8 mouse cellular contexts compared by ENCODE assay signal in the genomic region with DNA sequence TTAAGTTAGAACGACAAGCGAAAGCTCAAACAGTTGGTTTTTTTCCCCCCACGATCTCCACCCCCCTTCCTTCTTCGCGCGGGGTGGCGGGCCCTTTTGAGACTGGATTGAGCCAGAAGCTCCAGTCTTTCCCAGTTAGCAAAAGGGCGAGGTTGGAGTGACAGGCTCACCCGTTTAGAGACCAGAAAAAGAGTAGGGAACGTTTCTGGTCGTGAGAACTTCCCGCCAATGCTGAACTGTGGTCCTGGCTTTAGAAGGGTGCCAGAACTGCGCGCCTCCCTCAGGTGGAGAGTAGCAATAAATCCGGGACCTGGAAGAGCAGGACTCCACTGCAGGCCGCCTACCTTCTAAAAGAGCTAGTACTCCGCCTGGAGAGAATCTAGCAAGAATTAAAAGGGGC. TPM values are rescaled to one million over a fixed set of nuclear protein-coding genes. Genes with fewer than 3 reads are reported as not detected.
A peak's percentile ranks its signal among the peaks of the same experiment; 100 is the strongest.
DNase-seq lines count a peak whose midpoint lies in the region; ATAC-seq lines count a peak whose summit lies in the region.

No protein-coding gene starts in this region.

- H3K36me3 ChIP-seq in forebrain, embryonic 15.5 days = no peaks in the 10 kb centered on the region
- H3K36me3 ChIP-seq in megakaryocyte, embryonic 14.5 days (replicated peaks; ENCODE audit: low read length) = no peaks in the 10 kb centered on the region
- no peaks in the 10 kb centered on the region for H3K36me3 ChIP-seq in splenic B cell, adult 2 months (ENCODE audit: control insufficient read depth, insufficient read depth, low read length, poor library complexity, severe bottlenecking)

- H3K4me1 ChIP-seq in forebrain, embryonic 15.5 days = no peaks in the 10 kb centered on the region
- H3K4me1 ChIP-seq in megakaryocyte, embryonic 14.5 days = no peaks in the 10 kb centered on the region

- peak; percentile 24 for DNase-seq in gastrocnemius, adult 18-20 months (ENCODE audit: low spot score)
- no peak for DNase-seq in gastrocnemius, postnatal 4 days (ENCODE audit: low spot score in 2 of 2)
- peak; percentile 60 to 65 for DNase-seq in cerebellum, adult 18-20 months
- DNase-seq in induced T-regulatory cell, adult 2 months (ENCODE audit: low read depth) = peak; percentile 73
- DNase-seq in left cerebral cortex, postnatal 14 days (ENCODE audit: low spot score in 2 of 2) = peak; percentile 12 to 14
- peak; percentile 49 for DNase-seq in splenic B cell, adult 2 months (ENCODE audit: low read depth, low spot score)

- 18% methylated on average over 17 of the region's 17 CpGs for WGBS in forebrain, embryonic 15.5 days

- H3K9me3 ChIP-seq in forebrain, embryonic 15.5 days = no peaks in the 10 kb centered on the region
- no peaks in the 10 kb centered on the region for H3K9me3 ChIP-seq in megakaryocyte, embryonic 14.5 days

- H3K9ac ChIP-seq in forebrain, embryonic 15.5 days (replicated peaks) = 0 out of 2 replicates have a peak overlapping the region, but pooled peaks have one; percentile 32

- intact Hi-C loops in left cerebral cortex, postnatal 14 days (cut with DNase I) = loop anchor here (5.0 kb wide), 1 partner anchor 181 kb away; a partner anchor contains a TSS

- ATAC-seq in forebrain, embryonic 15.5 days (replicated peaks) = peak; percentile 77

- H3K27me3 ChIP-seq in forebrain, embryonic 15.5 days = no peaks in the 10 kb centered on the region
- no peaks in the 10 kb centered on the region for H3K27me3 ChIP-seq in megakaryocyte, embryonic 14.5 days (replicated peaks)
- H3K27me3 ChIP-seq in splenic B cell, adult 2 months (ENCODE audit: control insufficient read depth, insufficient read depth, low read length, poor library complexity, severe bottlenecking) = no peaks in the 10 kb centered on the region

- H3K4me3 ChIP-seq in forebrain, embryonic 15.5 days = peak overlapping the region; percentile 52
- H3K4me3 ChIP-seq in megakaryocyte, embryonic 14.5 days (replicated peaks) = peak overlapping the region; percentile 92

- peak overlapping the region; percentile 57; the same call in 1 of the 2 replicates for H3K27ac ChIP-seq in forebrain, embryonic 15.5 days (replicated peaks)

- peak overlapping the region; percentile 52 for H3K4me2 ChIP-seq in forebrain, embryonic 15.5 days (replicated peaks)

RNA-seq across cellular contexts. Expression of a gene that starts 0.5 kb away (rescaled TPM):
- 1 to 10 TPM; 5.9 to 8.4 TPM for total RNA-seq in gastrocnemius, adult 18-20 months (2021)
- 1 to 10 TPM; 5.5 TPM for total RNA-seq in gastrocnemius, postnatal 4 days (2021)
- polyA plus RNA-seq in forebrain, embryonic 15.5 days (2015; fragmentation: Nextera tagmentation; extraction: Ambion mirVana) = 19.7 and 21.0 TPM in 2 replicates
- 1 to 10 TPM; 4.5 TPM for total RNA-seq in left cerebral cortex, postnatal 14 days (2021)
- 1.8 and 20.8 TPM in 2 replicates for polyA plus RNA-seq in megakaryocyte, embryonic 14.5 days (2012; ENCODE audit: insufficient read depth, low replicate concordance)

Comparison
In these comparisons a context has a peak if more than half of its experiments do, and no peak if none do; other contexts are left out.
1. DNase-seq: peak in gastrocnemius, adult 18-20 months (single experiment), cerebellum, adult 18-20 months (2 of 2), induced T-regulatory cell, adult 2 months (single experiment), left cerebral cortex, postnatal 14 days (2 of 2) and splenic B cell, adult 2 months (single experiment); none in gastrocnemius, postnatal 4 days (0 of 2).